Mouse (Mus musculus) R1 (cell line): Measurements from ENCODE around the gene Zc3h18.

ENCODE experiments used
- DNase-seq: peaks from one replicate; pipeline ENCODE4 v3.0.0-alpha.2; 2018; ENCODE audit warnings: low read depth, low spot score

Gene Zc3h18

DNA sequence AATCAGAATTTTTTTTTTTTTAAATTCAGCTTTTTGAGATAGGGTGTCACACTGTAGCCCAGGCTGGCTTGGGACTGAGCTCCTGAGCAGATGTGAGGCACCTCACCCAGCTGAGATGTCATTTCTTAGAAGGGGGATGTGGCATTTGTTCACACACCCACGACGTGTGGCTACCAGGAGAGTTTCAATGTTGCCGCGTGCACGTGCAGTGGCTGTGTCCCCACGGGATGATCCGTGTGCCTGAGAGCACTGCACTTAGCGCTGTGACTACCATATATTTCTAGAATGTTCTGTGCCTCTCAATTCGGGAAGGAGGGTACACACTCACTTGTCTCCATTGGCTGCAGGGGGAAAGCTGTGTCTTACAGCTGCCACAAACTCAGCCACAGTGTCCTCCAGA is 59.7 kb downstream of the Zc3h18 start:
- DNase-seq = no peak

DNA sequence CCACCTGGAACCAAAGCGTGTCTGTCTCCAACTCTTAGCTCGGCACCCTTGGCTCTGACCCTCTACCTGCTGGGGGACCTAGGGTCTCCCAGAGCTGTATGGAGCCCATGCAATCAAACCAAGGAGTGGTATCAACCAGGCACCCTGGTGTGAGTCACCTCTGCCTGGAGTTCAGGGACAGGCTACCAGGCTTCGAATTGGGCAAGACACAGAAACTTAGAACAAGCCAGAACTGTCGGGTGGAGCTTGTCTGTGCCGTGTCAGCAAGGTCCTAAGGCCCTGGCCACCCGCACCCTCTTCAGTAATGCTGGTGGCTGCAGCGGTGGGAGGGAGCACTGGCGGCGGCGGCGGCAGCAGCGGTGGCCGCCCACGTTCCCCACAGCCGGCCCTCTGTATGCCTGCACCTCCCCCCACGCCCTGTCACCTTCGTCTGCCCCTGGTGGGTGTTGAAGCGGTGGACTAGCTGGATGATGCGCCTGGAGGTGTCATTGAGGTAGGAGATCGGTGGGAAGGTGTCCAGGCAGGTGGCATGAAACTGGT is 60.2 kb downstream of the Zc3h18 start:
- DNase-seq = no peak

DNA sequence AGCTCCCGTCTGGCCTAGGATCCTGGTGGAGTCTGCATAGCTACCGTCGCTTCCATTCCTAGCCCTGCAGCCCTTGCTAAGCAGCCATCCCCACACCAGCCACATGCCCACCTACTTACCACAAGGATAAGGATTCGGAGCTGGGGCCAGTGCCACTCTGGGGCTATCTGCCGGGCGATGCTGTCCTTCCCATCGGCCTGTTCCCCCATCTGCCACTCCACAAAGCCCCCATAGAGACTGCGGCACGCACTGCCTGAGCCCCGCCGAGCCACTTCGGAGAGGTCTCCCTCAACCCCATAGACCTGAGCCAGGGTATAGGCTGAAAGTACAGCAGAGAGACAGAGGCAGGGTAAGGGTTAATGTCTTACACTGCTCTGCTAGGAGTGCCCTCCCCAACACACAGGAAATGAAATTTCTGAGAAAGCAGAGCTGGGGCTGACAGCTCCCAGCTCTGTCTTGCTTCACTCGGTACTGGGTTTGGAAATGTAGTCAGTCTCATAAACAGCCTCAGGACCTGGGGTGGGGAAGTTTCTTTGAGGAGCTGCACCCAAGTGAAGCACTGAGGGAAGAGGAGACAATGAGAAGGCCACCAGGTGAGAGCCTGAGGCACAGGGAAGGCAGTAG is 61.4 kb downstream of the Zc3h18 start:
- DNase-seq = no peak

DNA sequence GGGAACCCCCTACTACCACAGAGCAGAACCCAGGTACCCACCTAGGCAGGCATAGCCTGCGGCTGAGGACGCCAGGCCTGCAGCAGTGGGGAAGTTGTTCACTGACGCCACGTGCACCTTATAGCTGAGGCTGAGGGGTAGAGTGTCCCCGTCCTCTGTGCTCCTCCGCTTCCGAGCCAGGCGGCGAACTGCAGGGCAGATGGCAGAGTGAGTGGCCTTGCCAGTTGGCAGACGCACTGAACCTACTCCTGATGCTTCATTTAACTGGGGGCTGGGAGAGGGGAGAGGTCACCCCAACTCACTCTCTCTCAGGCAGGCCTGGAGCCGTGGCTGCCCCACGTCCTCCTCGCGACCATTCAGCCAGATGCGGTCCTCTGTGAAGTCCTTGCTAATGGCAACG is 62.9 kb downstream of the Zc3h18 start:
- DNase-seq = no peak

DNA sequence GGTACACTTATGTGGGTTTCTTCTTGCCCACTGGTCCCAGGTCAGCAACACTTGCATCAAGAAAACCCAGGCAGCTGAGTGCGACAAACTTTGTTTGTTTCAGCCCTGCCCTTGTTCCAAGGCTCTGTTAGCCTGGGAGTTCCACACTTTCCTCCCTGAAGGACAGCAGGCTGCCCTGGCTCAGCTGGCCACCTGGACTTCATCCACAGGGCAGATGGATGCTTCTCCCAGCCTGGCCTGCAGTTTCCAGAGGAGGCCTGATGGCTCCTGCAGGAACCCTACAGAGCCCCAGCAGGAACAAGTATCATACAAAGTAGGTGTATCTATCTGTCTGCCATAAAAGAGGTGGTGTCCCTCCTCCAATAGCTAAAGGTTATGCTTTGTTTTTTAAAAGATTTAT is 64.9 kb downstream of the Zc3h18 start:
- no peak for DNase-seq

DNA sequence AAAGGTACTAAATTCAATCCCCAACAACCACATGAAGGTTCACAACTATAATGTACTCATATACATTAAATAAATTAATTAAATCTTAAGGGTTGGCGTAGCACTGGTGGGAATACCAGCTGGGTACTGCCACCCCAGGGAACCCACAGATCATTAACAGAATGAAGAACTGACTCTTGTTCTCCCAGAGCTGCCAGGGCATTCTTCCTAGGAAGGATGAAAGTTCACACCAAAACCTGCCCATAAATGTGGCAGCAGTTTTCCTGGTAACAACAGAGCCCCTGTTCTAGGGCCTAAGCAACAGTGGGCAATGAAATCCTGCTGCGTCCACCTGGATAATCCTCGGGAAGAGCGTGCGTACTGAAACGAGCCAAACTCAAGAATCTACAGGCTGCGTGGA is 65.9 kb downstream of the Zc3h18 start:
- no peak for DNase-seq

DNA sequence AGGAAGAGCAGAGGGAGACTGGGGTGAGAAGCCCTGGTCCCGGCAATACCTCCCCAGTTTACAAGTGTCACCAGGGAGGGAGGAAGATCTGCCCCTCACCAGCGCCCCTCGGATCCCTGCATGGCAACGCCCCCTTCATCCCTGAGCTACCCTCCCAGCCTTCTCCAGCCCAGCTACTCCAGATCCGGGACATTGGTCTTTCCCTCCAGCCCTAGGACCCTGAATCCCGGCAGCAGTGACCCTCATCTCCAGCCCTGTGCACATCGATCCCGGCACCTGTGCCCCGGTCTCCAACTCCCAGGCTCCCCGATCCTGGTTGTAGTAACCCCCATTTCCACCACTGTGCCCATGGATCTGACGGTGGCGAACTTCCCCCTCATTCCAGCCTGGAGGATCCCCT is 66.4 kb downstream of the Zc3h18 start:
- peak; percentile 40 for DNase-seq

DNA sequence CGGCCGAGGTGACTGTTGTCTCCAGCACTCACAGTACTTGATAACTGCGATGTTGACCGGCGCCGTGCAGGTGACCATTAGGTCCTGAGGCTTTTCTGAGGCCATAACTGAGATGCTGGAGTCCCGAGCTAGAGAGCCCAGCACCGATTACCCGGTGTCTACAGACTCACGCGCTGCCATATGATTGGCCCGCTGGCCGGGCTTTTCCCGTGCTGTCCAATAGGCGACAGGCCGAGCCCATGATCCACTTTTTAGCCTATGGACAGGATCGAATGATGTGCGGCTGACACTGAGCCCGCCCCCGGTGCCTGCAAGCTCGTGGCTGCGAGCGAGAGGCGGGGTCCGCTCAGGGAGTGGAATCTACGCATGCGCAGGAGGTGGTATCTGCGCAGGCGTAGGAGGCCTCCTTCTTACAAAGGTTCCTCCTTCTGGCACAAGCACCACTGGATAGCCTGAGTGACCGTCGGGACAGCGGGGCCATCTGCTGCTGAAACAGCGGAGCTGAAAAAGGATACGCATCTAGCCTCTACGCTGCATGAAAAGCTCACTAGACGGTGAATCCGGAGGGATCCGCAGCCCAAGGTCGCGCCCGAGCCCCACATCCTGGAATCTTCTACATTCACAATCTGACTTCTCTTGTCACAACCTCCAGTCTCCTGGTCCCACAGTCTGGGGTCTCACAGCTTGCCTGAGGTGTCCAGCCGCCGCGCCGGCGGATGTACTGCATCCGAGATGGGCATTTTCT is 67.0 kb downstream of the Zc3h18 start, which contains the start of gene Mvd:
Gene Mvd (minus strand): TSS at position 161 of the 745 bp plus-strand sequence.
- peak; percentile 99 for DNase-seq

DNA sequence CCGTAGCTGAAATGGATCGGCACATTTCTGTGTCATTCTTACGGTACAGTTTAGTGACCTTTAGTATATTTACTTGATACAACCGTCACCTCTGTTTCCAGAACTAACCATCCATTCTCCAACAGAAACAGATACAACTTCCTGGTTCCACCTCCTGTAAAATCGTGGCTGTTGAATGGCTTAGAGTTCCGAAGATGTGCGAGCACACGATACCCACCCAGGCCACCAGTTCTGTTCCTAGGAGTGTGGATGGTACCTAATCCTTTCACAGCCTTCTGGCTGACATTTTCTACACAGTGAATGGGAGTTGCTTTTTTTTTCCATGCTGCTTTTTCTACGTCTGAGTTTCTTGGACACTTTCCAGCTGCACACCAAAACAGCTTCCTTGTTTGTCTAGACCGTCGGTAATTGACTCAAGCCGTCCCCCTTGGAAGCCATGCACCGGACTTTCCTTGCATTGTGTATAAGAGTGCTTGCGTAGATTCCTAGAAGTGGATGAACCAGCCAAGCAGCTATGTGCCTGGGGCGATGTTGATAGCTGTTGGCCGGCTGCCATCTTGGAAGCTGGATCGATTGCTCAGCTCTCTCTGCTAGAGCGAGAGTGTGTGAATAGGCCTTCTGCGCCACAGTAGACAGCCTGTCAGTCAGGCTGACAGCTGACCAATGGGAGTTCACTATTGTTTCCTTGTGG is 67.8 kb downstream of the Zc3h18 start:
- DNase-seq = peak; percentile 91

DNA sequence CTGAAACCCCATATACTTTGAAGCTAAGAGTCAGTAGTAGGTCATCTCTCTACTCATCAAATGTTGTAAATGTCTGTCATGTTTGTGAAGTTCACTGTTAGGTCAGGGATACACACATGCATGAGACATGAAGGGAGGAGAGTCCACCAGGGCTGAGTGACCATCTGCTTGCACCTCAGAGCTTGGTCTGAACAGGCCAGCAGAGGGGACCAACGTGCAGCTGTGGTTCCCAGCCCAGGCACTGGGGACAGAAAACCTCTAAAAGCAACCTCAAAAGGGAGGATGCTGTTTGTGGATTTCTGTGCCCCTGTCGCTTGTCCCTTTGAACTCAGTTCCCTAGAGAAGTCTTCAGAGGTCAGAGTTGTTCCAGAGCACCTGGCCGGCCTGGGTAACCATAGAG is 68.8 kb downstream of the Zc3h18 start:
- no peak for DNase-seq

DNA sequence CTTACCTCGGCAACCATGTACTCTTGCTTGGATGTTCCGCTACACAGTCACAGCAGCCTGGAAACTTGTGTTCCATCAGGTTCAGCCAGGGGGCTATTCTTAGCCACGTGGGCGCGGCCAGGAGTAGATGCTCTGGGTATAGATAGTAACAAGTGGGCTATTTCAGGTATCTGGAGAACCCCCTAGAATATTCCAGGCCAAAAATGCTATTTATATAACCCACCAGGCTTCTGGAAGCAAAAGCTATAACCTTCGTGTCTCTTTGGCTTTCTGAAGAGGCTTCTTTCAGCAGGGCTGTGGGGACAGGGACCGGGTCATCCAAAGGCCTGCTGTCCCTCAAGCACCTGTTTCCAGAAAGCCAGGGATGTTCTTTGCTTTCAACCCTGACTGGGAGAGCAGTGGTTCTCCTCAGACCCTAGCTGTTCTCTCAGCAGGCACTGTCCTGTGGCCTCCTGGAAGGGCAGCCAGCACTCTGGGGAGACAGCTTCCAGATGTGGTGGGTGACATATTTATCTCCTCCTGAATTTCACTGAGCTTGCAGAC is 74.8 kb downstream of the Zc3h18 start:
- DNase-seq = no peak

DNA sequence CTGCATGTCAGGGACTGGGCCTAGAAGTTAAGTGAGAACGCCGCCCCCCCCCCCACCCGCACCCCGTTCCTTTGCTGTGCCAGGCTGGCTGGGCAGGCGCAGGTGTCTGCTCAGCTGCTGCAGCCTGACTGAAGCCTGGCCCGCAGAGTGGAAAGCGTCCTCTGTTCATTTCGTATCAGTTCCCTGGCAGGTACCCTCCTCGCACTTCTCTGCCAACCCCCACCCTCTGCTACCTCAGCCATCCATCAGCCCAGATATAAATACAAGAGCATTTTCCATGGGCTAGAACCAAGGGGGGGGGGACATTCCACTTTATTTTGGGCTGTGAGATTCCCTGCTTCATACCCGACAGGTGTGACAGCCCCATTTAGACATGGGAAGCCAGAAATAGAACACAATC is 75.7 kb downstream of the Zc3h18 start:
- no peak for DNase-seq

DNA sequence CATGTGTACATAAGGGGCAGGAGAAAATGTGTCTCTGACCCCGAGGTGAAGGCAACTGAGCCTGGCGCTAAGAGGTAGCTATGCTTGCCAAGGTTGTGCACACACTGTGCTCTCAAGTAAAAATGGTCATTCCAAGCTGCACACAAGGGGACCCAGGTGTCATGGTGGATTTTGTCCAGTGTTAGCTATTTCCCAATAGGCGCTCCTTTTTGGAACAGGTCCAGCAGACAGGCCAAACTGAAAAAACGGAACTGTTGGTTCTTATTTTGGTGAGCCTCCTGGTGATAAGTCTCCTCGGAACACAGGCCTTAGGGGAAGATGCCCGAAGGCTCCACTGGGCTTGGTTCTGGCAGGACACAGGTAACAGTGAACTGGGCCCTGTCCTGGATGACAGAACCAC is 78.0 kb downstream of the Zc3h18 start:
- no peak for DNase-seq

DNA sequence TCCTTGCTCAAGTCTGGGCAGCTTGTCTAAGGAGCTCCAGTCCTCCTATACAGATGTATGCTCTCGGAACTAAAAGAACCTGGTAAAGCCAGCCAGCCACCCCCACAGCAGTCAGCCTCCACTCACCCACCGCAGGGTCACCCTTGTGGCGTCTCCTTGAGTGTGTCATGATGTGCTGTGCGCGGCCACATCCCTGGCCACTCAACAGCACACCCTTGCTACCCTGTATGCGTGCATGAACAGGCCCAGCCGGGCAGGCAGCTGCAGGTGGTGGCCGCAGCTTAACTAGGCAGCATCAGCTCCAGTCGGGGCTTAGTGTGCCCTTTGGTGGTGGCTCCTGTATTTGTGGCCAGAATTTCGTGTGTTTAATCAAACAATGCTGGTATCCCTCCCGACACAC is 80.8 kb downstream of the Zc3h18 start:
- no peak for DNase-seq

DNA sequence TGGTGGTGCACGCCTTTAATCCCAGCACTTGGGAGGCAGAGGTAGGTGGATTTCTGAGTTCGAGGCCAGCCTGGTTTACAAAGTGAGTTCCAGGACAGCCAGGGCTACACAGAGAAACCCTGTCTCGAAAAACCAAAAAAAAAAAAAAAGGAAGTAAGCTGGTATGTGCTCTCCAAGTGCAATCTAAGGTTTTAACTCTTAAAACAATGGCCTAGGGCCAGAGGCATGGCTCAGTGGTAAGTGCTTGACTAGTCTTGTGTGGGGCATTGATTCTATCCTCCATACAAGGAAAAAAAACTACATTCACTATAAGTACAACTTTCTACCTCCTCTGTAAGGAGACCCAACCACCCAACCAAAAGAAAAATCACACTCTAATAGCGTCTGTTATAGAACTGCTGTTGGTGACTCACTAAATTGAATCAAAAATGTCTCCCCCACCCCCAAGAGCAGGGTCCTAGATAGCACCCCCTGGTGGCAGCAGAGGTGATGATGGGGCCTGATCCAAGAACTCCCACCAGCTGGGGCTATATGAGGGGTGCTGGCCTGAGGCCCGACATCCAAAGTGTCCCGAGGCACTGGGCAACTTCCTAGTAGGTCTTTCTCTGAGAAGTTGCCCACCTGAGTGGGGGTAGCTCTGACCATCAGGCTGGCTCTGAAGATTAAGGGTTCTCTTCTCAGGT is 83.0 kb downstream of the Zc3h18 start:
- peak; percentile 70 for DNase-seq

DNA sequence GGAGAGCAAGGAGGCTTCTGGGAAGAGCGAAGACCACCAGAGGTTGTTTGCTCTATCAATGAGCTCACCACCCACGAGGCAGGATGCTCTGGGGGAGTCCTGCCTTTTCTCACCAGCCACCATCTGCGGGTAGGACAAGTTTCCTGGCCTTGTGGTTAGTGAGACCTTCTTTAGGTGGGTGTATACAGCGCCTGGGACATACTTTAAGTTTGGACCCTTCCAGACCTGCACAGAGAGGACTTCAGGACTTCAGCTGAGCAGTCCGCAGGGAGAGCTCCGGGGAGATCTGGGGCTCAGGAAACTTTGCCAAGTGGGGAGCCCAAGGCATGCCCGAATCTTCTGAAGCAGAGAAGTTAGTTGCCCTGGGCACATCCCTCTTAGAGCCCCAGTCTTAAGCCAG is 83.6 kb downstream of the Zc3h18 start:
- DNase-seq = no peak

DNA sequence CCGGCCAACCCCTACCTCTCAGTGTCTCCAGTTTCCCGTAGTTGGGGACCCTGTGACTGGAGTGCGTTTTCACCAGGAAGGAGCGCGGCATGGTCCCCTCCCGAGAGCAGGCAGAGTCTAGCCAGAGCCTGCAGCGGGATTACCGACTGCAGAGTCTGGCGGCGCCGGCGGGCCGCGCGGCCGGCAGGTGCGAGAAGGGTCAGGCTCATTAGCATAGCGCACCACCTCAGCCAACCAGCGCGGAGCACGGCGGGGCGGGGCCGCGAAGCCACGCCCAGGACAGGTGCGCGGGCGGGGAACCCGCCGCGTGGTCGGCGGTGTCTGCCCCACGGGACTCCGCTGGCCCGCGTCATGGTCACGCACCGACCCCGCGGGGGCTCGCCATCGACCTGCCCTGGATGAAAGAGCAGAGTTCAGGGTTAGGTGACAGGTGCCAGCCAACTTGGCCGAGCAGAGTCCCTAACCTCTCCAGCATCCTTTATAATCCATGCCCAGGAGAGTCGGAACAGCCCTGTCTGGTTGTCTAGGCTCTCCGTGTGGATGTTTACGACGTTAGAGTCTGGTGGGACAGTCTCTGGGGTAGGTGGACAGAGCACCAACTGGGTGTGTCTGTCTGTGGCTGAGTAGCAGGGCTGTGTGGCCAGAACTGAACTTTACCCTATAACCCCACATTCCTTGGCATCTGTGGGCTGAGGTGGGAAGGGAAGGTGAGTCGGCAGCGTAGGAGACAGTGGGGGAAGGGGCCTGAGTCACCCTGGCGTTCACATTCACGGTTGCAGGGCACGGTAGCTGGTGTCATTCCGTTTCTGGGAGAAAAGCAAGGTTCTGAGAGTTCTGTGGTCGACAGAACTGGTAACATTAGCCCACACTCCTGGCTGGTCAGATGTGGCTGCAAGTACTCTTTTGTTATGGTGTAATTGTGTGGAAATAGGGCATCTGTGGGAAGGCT is 84.4 kb downstream of the Zc3h18 start, which contains the start of gene Snai3:
Gene Snai3 (minus strand): TSS at position 210 of the 949 bp plus-strand sequence.
- DNase-seq = peak; percentile 76

DNA sequence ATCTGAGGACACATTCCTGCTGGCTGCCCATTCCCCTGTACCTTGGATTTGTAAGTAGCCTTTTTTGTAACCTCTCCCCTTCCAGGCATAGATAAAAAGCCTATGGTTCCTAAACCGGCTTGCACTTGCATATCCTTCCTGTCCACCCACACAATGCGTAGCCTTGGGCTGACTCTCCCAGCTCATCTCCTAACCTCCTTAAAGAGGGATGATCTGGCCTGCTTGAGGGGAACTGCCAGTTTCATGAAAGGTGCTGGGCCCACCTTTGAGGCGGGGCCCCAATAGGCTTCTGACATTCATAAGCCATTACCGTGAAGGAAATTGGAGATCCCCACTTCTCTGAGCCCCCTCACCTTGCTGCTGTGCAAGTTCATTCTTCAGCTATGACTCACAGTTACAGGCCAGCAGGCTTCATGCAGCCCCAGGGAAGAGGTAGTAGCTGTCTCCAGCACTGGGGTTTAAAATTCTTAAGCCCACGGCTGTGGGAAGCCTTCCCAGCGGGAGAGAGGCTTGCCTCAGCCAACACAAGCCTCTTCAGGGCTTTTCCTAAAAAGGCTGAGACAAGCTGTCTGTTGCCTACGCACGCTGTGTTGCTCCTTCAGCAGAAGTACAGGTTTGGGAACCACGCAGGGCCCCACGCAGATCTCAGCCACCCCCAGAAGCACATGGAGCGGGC is 85.2 kb downstream of the Zc3h18 start:
- peak; percentile 77 for DNase-seq

DNA sequence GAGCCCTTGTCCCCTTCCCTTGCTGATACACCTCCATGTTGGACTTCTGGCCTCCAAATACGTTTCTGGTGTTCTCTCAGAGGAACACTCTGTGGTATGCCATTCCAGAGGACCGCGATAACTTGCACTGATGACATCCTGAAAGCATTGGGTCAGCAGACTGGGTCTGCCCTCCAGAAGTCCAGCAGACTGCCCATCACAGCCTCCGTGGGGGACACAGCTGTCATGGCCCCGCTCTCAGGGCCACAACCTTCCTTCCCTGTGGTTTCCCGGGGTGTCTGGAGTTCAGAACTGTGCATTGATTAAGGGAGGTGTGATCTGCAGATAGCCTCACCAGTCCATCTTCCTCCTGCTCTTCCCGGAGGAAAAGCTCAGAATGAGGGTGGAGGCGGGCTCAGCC is 86.1 kb downstream of the Zc3h18 start:
- DNase-seq = no peak
